Comparison of ENCODE assay signal across 12 mouse cellular contexts in genomic region chr11:103264427-103265005, GRCm38 (mm10). TPM values are rescaled to one million over a fixed set of nuclear protein-coding genes. Genes with fewer than 3 reads are reported as not detected.
A peak's percentile ranks its signal among the peaks of the same experiment; 100 is the strongest.
DNase-seq lines count a peak whose midpoint lies in the region; ATAC-seq and TF ChIP-seq lines count a peak whose summit lies in the region.
"Had no signal": no experiment of that assay in that cellular context is flagged by ENCODE, and none has a peak within 500 bp of the region (broad histone marks: within the 10 kb centered on the region; RNA-seq: fewer than 3 reads in every experiment).

No protein-coding gene starts in this region.

- H3K9me3 ChIP-seq in heart, postnatal 0 days (replicated peaks; ENCODE audit: control insufficient read depth, low read length): no peaks in the 10 kb centered on the region
- no peaks in the 10 kb centered on the region for H3K9me3 ChIP-seq in heart, embryonic 11.5 days (replicated peaks; ENCODE audit: control insufficient read depth, low read length)
- no peaks in the 10 kb centered on the region for H3K9me3 ChIP-seq in embryonic facial prominence, embryonic 11.5 days (replicated peaks; ENCODE audit: control insufficient read depth, low read length)

- H3K4me3 ChIP-seq in heart, postnatal 0 days (ENCODE audit: low read depth, low read length): no peak overlapping the region
- no peak overlapping the region for H3K4me3 ChIP-seq in heart, embryonic 11.5 days (ENCODE audit: low read depth, low read length)
- no peak overlapping the region for H3K4me3 ChIP-seq in embryonic facial prominence, embryonic 11.5 days (ENCODE audit: low read depth, low read length)
- H3K4me3 ChIP-seq in small intestine, adult 2 months (ENCODE audit: low read depth, low read length): peak overlapping the region; percentile 51

- H3K4me2 ChIP-seq in heart, postnatal 0 days (ENCODE audit: low read depth, low read length): peak overlapping the region; percentile 13; the same call in 1 of the 2 replicates
- H3K4me2 ChIP-seq in heart, embryonic 11.5 days: no peak overlapping the region
- no peak overlapping the region for H3K4me2 ChIP-seq in embryonic facial prominence, embryonic 11.5 days (ENCODE audit: low read depth, low read length)

- no peaks in the 10 kb centered on the region for H3K36me3 ChIP-seq in heart, postnatal 0 days (replicated peaks; ENCODE audit: control insufficient read depth, insufficient read depth, low read length)
- no peaks in the 10 kb centered on the region for H3K36me3 ChIP-seq in heart, embryonic 11.5 days (ENCODE audit: control insufficient read depth, insufficient read depth, low read length)
- no peaks in the 10 kb centered on the region for H3K36me3 ChIP-seq in embryonic facial prominence, embryonic 11.5 days (replicated peaks; ENCODE audit: control insufficient read depth, insufficient read depth, low read depth, low read length)
- no peaks in the 10 kb centered on the region for H3K36me3 ChIP-seq in small intestine, adult 2 months (ENCODE audit: control insufficient read depth, insufficient read depth, low read length)

- TF ChIP-seq CTCF in heart, postnatal 0 days (IDR thresholded peaks at IDR 0.05; ENCODE audit: low read depth): no peak
- no peak for TF ChIP-seq CTCF in small intestine, adult 2 months (IDR thresholded peaks at IDR 0.05; ENCODE audit: extremely low read depth, insufficient read length, insufficient replicate concordance, low read depth, low read length)

- no peak for DNase-seq in heart, postnatal 0 days (ENCODE audit: low spot score)
- no peak for DNase-seq in embryonic facial prominence, embryonic 11.5 days (ENCODE audit: low spot score)
- peak; percentile 38 to 48 for DNase-seq in kidney, adult 8-10 months
- DNase-seq in right cerebral cortex, postnatal 10 days (ENCODE audit: low spot score in 2 of 2): no peak
- DNase-seq in ovary, postnatal 10 days (ENCODE audit: low spot score): no peak
- DNase-seq in adrenal gland, adult 2 months: no peak
- DNase-seq: cerebellum, adult 9-10 months had no signal

- peaks cover 36% of the 10 kb centered on the region for H3K4me1 ChIP-seq in heart, postnatal 0 days (ENCODE audit: control insufficient read depth, insufficient read depth)
- peaks cover 19% of the 10 kb centered on the region for H3K4me1 ChIP-seq in heart, embryonic 11.5 days (ENCODE audit: control insufficient read depth, insufficient read depth, low read length)
- H3K4me1 ChIP-seq in embryonic facial prominence, embryonic 11.5 days (ENCODE audit: control insufficient read depth, insufficient read depth, low read length): no peaks in the 10 kb centered on the region
- H3K4me1 ChIP-seq in small intestine, adult 2 months (ENCODE audit: control insufficient read depth, insufficient read depth, insufficient read length, low read length): peaks cover 30% of the 10 kb centered on the region

- WGBS in heart, postnatal 0 days: 86% methylated on average over 20 of the region's 20 CpGs
- WGBS in heart, embryonic 11.5 days (ENCODE audit: insufficient replicate concordance): 84% methylated on average over 20 of the region's 20 CpGs
- 81% methylated on average over 20 of the region's 20 CpGs for WGBS in embryonic facial prominence, embryonic 11.5 days
- 70% methylated on average over 20 of the region's 20 CpGs for WGBS in small intestine, adult 2 months

- H3K27ac ChIP-seq in heart, postnatal 0 days (ENCODE audit: low read depth): no peak overlapping the region
- H3K27ac ChIP-seq in heart, embryonic 11.5 days (ENCODE audit: low read depth, low read length): no peak overlapping the region
- no peak overlapping the region for H3K27ac ChIP-seq in embryonic facial prominence, embryonic 11.5 days (replicated peaks; ENCODE audit: low read depth, low read length)
- H3K27ac ChIP-seq in small intestine, adult 2 months (ENCODE audit: insufficient read depth, low read depth, low read length): peak overlapping the region; percentile 63

- no peaks in the 10 kb centered on the region for H3K27me3 ChIP-seq in heart, postnatal 0 days (ENCODE audit: control insufficient read depth, insufficient read depth, low read length)
- no peaks in the 10 kb centered on the region for H3K27me3 ChIP-seq in heart, embryonic 11.5 days (ENCODE audit: control insufficient read depth, insufficient read depth, low read length)
- no peaks in the 10 kb centered on the region for H3K27me3 ChIP-seq in embryonic facial prominence, embryonic 11.5 days (ENCODE audit: control insufficient read depth, insufficient read depth, low read length)
- H3K27me3 ChIP-seq in small intestine, adult 2 months (ENCODE audit: control insufficient read depth, insufficient read depth, low read length): no peaks in the 10 kb centered on the region

- ATAC-seq in heart, postnatal 0 days (ENCODE audit: insufficient read depth, low read depth): no peak
- ATAC-seq in heart, embryonic 11.5 days (replicated peaks; ENCODE audit: insufficient number of reproducible peaks, low FRiP score, low TSS enrichment): no peak
- no peak for ATAC-seq in embryonic facial prominence, embryonic 11.5 days (replicated peaks; ENCODE audit: insufficient number of reproducible peaks, low FRiP score, low TSS enrichment, low read depth)

- no peak for TF ChIP-seq EP300 in heart, postnatal 0 days (IDR thresholded peaks at IDR 0.05; ENCODE audit: low read depth)

- no peak overlapping the region; the same call in 1 of the 2 replicates for H3K9ac ChIP-seq in heart, postnatal 0 days (replicated peaks; ENCODE audit: low read depth, low read length)
- no peak overlapping the region for H3K9ac ChIP-seq in heart, embryonic 11.5 days (ENCODE audit: low read depth, low read length)
- H3K9ac ChIP-seq in embryonic facial prominence, embryonic 11.5 days (replicated peaks; ENCODE audit: low read length): 0 out of 2 replicates have a peak overlapping the region, but pooled peaks have one; percentile 34

- TF ChIP-seq POLR2A in small intestine, adult 2 months (IDR thresholded peaks at IDR 0.05; ENCODE audit: low read depth, low read length): no peak

RNA-seq across cellular contexts. Expression of gene Map3k14, which starts 2.8 kb away (rescaled TPM):
- total RNA-seq in heart, postnatal 0 days (2014; rRNA removed; ENCODE audit: low replicate concordance): 4.4 and 9.4 TPM in 2 replicates
- 1.3 and 1.4 TPM in 2 replicates for polyA plus RNA-seq in heart, postnatal 0 days (2015; fragmentation: Nextera tagmentation; extraction: Ambion mirVana)
- 1.4 and 1.7 TPM in 2 replicates for polyA plus RNA-seq in heart, embryonic 11.5 days (2014; fragmentation: Nextera tagmentation; extraction: Ambion mirVana)
- polyA plus RNA-seq in embryonic facial prominence, embryonic 11.5 days (2014; fragmentation: Nextera tagmentation; extraction: Ambion mirVana): 1.9 and 2.9 TPM in 2 replicates
- 9.9 and 12.7 TPM in 2 replicates for polyA plus RNA-seq in small intestine, adult 2 months (2012; rRNA removed)
- total RNA-seq in adrenal gland, adult 2 months (2021): 1 to 10 TPM; 5.3 to 9.7 TPM
- 12.6 and 18.2 TPM in 2 replicates for polyA plus RNA-seq in adrenal gland, adult 2 months (2012; rRNA removed)

RNA-seq across cellular contexts. Expression of gene Spata32, which starts 46.3 kb away (rescaled TPM):
- total RNA-seq in heart, postnatal 0 days (2014; rRNA removed; ENCODE audit: low replicate concordance): not detected in 2 replicates
- polyA plus RNA-seq in heart, postnatal 0 days (2015; fragmentation: Nextera tagmentation; extraction: Ambion mirVana): not detected in 2 replicates
- not detected in 2 replicates for polyA plus RNA-seq in heart, embryonic 11.5 days (2014; fragmentation: Nextera tagmentation; extraction: Ambion mirVana)
- not detected in 2 replicates for polyA plus RNA-seq in embryonic facial prominence, embryonic 11.5 days (2014; fragmentation: Nextera tagmentation; extraction: Ambion mirVana)
- polyA plus RNA-seq in small intestine, adult 2 months (2012; rRNA removed): not detected in 2 replicates
- total RNA-seq in adrenal gland, adult 2 months (2021): not detected
- not detected in 2 replicates for polyA plus RNA-seq in adrenal gland, adult 2 months (2012; rRNA removed)
- total RNA-seq: hematopoietic stem cell, adult 5-6 weeks had no signal
- polyA plus RNA-seq: liver, embryonic 16.5 days; stomach, embryonic 14.5 days had no signal

RNA-seq across cellular contexts. Expression of gene 1700023F06Rik, which starts 56.2 kb away (rescaled TPM):
- not detected in 2 replicates for total RNA-seq in heart, postnatal 0 days (2014; rRNA removed; ENCODE audit: low replicate concordance)
- polyA plus RNA-seq in heart, postnatal 0 days (2015; fragmentation: Nextera tagmentation; extraction: Ambion mirVana): 0.10 TPM in 1 of 2 replicates, not detected in the other
- polyA plus RNA-seq in heart, embryonic 11.5 days (2014; fragmentation: Nextera tagmentation; extraction: Ambion mirVana): not detected in 2 replicates
- 0.25 TPM in 2 replicates for polyA plus RNA-seq in embryonic facial prominence, embryonic 11.5 days (2014; fragmentation: Nextera tagmentation; extraction: Ambion mirVana)
- 0.50 and 0.51 TPM in 2 replicates for polyA plus RNA-seq in small intestine, adult 2 months (2012; rRNA removed)
- total RNA-seq in adrenal gland, adult 2 months (2021): under 1 TPM; 0.45 to 0.52 TPM
- polyA plus RNA-seq in adrenal gland, adult 2 months (2012; rRNA removed): 1.4 and 2.1 TPM in 2 replicates
- total RNA-seq: hematopoietic stem cell, adult 5-6 weeks had no signal
- polyA plus RNA-seq: liver, embryonic 16.5 days had no signal

Comparison
In these comparisons a context has a peak if more than half of its experiments do, and no peak if none do; other contexts are left out.
1. DNase-seq: peak in kidney, adult 8-10 months (2 of 2); none in heart, postnatal 0 days (single experiment), embryonic facial prominence, embryonic 11.5 days (single experiment), right cerebral cortex, postnatal 10 days (0 of 2), ovary, postnatal 10 days (single experiment) and adrenal gland, adult 2 months (single experiment).